Mouse (Mus musculus) spleen, adult 2 months (tissue): ENCODE results near the gene Tmem106c.

Experiments used
- CTCF ChIP-seq: fragments of 200-500 bp; IDR thresholded peaks from 2 replicates; pipeline ENCODE4 v1.5.1; 2011; ENCODE audit warnings: mild to moderate bottlenecking, inconsistent platforms; ENCODE audit not compliant: insufficient read depth, insufficient read length, insufficient replicate concordance; ENCODE audit errors: extremely low read depth
- POLR2A ChIP-seq: fragments of 200-500 bp; IDR thresholded peaks from 2 replicates; pipeline ENCODE4 v1.6.1; 2011; ENCODE audit warnings: low read depth, low read length, inconsistent platforms

GRCm38 (mm10) chr15:98002113-98002990 lies 38.4 kb downstream of the Tmem106c start:
- TF ChIP-seq POLR2A (no peak), CTCF (no peak)
